In the genomic region with DNA sequence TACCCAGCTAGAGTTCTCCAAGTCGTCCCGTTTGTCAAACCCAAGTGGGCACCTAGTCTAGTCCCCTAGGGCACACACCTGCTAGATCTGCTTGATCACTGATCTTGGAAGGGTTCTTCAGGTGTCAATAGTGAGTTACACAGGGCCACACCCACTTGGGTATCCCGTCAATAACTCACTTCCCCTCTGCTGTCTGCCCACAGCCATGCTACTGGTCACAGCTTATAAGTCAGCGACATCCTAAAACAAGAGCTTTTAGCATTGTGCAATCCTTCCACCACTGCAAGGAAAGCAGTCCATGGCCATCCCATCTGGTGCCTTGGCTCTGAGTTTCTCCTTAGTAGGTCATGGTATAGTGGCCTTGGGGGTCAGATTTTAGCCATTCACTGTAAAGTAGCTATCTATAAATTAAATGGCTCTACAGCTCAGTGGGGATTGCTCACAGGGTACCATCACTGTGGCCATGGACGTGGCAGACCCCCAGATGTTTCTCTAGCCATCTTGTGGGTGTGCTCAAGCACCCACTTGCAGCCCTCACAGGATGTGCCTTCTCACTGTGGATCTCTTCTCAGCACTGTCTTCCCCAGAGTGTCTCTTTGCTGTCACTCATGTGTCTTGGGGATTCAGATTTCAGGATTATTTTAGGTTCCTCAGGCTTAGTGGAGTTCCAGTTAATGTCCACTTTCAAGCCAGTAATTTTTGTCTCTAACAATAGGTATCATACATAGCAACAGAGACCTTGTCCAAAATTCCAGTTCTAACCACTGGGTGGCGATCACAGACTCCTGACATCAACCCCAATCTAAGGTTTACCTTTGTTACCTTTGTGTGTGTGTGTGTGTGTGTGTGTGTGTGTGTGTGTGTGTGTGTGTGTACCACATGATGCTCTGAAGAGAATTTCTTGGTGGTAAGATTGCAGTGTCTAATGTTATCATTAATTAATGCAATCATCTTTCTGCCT, we compare ENCODE assay signal across 8 mouse cellular contexts. TPM values are rescaled to one million over a fixed set of nuclear protein-coding genes. Genes with fewer than 3 reads are reported as not detected.
DNase-seq lines count a peak whose midpoint lies in the region; ATAC-seq and TF ChIP-seq lines count a peak whose summit lies in the region.

No protein-coding gene starts in this region.

- peak; percentile 62 for DNase-seq in kidney, adult 2 months
- DNase-seq in cerebellum, adult 2 months = peak; percentile 54 to 61
- DNase-seq in heart, postnatal 36 days = peak; percentile 57 to 63
- peak; percentile 62 for DNase-seq in limb, embryonic 11.5 days (ENCODE audit: low spot score)

- H3K4me2 ChIP-seq in kidney, embryonic 15.5 days = no peak overlapping the region
- H3K4me2 ChIP-seq in limb, embryonic 11.5 days (ENCODE audit: low read depth, severe bottlenecking) = no peak overlapping the region
- no peak overlapping the region for H3K4me2 ChIP-seq in neural tube, embryonic 12.5 days (replicated peaks)

- no peaks in the 10 kb centered on the region for H3K9me3 ChIP-seq in kidney, embryonic 15.5 days (replicated peaks)
- no peaks in the 10 kb centered on the region for H3K9me3 ChIP-seq in E14TG2a.4 (ENCODE audit: low read length)
- no peaks in the 10 kb centered on the region for H3K9me3 ChIP-seq in limb, embryonic 11.5 days (ENCODE audit: control insufficient read depth, low read length)
- no peaks in the 10 kb centered on the region for H3K9me3 ChIP-seq in neural tube, embryonic 12.5 days

- TF ChIP-seq POLR2A in kidney, adult 2 months (IDR thresholded peaks at IDR 0.05; ENCODE audit: low read depth, low read length) = no peak
- no peak for TF ChIP-seq POLR2A in cerebellum, adult 2 months (IDR thresholded peaks at IDR 0.05; ENCODE audit: borderline replicate concordance, insufficient read depth, low read length)

- TF ChIP-seq CTCF in kidney, adult 2 months (conservative IDR thresholded peaks at IDR 0.05; ENCODE audit: insufficient read depth, insufficient read length, low read depth, low read length) = 0 out of 2 replicates have a peak, but pooled peaks have one; percentile 15
- peak; percentile 49 for TF ChIP-seq CTCF in E14TG2a.4 (conservative IDR thresholded peaks at IDR 0.05; ENCODE audit: low read length)
- TF ChIP-seq CTCF in cerebellum, adult 2 months (IDR thresholded peaks at IDR 0.05; ENCODE audit: borderline replicate concordance, insufficient read depth, low read depth, low read length) = peak; percentile 33; the same call in 1 of the 2 replicates

- intact Hi-C loops in heart, postnatal 36 days (cut with DNase I) = loop anchor here (1.0 to 5.0 kb wide), 2 partner anchors 55 to 321 kb away; no protein-coding TSS in a partner anchor

- H3K27ac ChIP-seq in kidney, adult 2 months (ENCODE audit: insufficient read depth, low read depth, low read length) = no peak overlapping the region
- H3K27ac ChIP-seq in kidney, embryonic 15.5 days = no peak overlapping the region
- no peak overlapping the region for H3K27ac ChIP-seq in cerebellum, adult 2 months (ENCODE audit: insufficient read depth, low read length)
- H3K27ac ChIP-seq in limb, embryonic 11.5 days (replicated peaks; ENCODE audit: low read depth, low read length) = no peak overlapping the region
- H3K27ac ChIP-seq in neural tube, embryonic 12.5 days = no peak overlapping the region

- ATAC-seq in kidney, embryonic 15.5 days (replicated peaks; ENCODE audit: low FRiP score) = no peak
- ATAC-seq in limb, embryonic 11.5 days (ENCODE audit: insufficient number of reproducible peaks, low FRiP score, low TSS enrichment, low read depth) = no peak
- peak; percentile 71 for ATAC-seq in neural tube, embryonic 12.5 days (ENCODE audit: low FRiP score, low read depth)
- ATAC-seq in frontal cortex, adult (ENCODE audit: low TSS enrichment) = no peak

- no peaks in the 10 kb centered on the region for H3K27me3 ChIP-seq in kidney, adult 2 months (replicated peaks; ENCODE audit: control insufficient read depth, insufficient read depth, low read length)
- H3K27me3 ChIP-seq in kidney, embryonic 15.5 days = no peaks in the 10 kb centered on the region
- H3K27me3 ChIP-seq in E14TG2a.4 (ENCODE audit: insufficient read depth, low read length) = peaks cover 15% of the 10 kb centered on the region
- H3K27me3 ChIP-seq in cerebellum, adult 2 months (ENCODE audit: control insufficient read depth, insufficient read depth, low read length) = no peaks in the 10 kb centered on the region
- H3K27me3 ChIP-seq in limb, embryonic 11.5 days (ENCODE audit: control insufficient read depth, insufficient read depth, low read length) = no peaks in the 10 kb centered on the region
- H3K27me3 ChIP-seq in neural tube, embryonic 12.5 days (replicated peaks) = peaks cover 14% of the 10 kb centered on the region; the same call in 1 of the 2 replicates

- no peaks in the 10 kb centered on the region for H3K36me3 ChIP-seq in kidney, adult 2 months (ENCODE audit: control insufficient read depth, insufficient read depth, low read length)
- H3K36me3 ChIP-seq in kidney, embryonic 15.5 days = no peaks in the 10 kb centered on the region
- H3K36me3 ChIP-seq in E14TG2a.4 (ENCODE audit: insufficient read depth, low read length) = no peaks in the 10 kb centered on the region
- no peaks in the 10 kb centered on the region for H3K36me3 ChIP-seq in limb, embryonic 11.5 days (ENCODE audit: control insufficient read depth, insufficient read depth, low read length)
- H3K36me3 ChIP-seq in neural tube, embryonic 12.5 days = no peaks in the 10 kb centered on the region

- WGBS in kidney, adult 2 months = 62% methylated on average over 6 of the region's 6 CpGs
- 59% methylated on average over 6 of the region's 6 CpGs for WGBS in kidney, embryonic 15.5 days
- 56% methylated on average over 6 of the region's 6 CpGs for WGBS in cerebellum, adult 2 months
- WGBS in limb, embryonic 11.5 days = 58% methylated on average over 6 of the region's 6 CpGs
- WGBS in neural tube, embryonic 12.5 days = 61% methylated on average over 6 of the region's 6 CpGs

- no peak overlapping the region for H3K9ac ChIP-seq in kidney, embryonic 15.5 days
- H3K9ac ChIP-seq in limb, embryonic 11.5 days (ENCODE audit: low read length) = no peak overlapping the region
- no peak overlapping the region for H3K9ac ChIP-seq in neural tube, embryonic 12.5 days

- H3K4me3 ChIP-seq in kidney, adult 2 months (ENCODE audit: insufficient read depth, low read depth, low read length) = no peak overlapping the region
- no peak overlapping the region for H3K4me3 ChIP-seq in kidney, embryonic 15.5 days (replicated peaks)
- no peak overlapping the region for H3K4me3 ChIP-seq in E14TG2a.4 (replicated peaks; ENCODE audit: low read length)
- H3K4me3 ChIP-seq in cerebellum, adult 2 months (replicated peaks; ENCODE audit: insufficient read depth, low read depth, low read length) = no peak overlapping the region
- H3K4me3 ChIP-seq in limb, embryonic 11.5 days (ENCODE audit: low read depth, low read length) = no peak overlapping the region
- H3K4me3 ChIP-seq in neural tube, embryonic 12.5 days = no peak overlapping the region

- no peaks in the 10 kb centered on the region for H3K4me1 ChIP-seq in kidney, adult 2 months (ENCODE audit: control insufficient read depth, insufficient read depth, low read length)
- 0 out of 2 replicates have a peak, but pooled peaks cover 2% of the 10 kb centered on the region for H3K4me1 ChIP-seq in kidney, embryonic 15.5 days
- H3K4me1 ChIP-seq in E14TG2a.4 (replicated peaks; ENCODE audit: low read depth, low read length) = no peaks in the 10 kb centered on the region
- no peaks in the 10 kb centered on the region for H3K4me1 ChIP-seq in cerebellum, adult 2 months (ENCODE audit: control insufficient read depth, insufficient read depth, low read length)
- H3K4me1 ChIP-seq in limb, embryonic 11.5 days (ENCODE audit: control insufficient read depth, insufficient read depth, low read length) = no peaks in the 10 kb centered on the region
- no peaks in the 10 kb centered on the region for H3K4me1 ChIP-seq in neural tube, embryonic 12.5 days

RNA-seq across cellular contexts. Expression of a gene that starts 6.4 kb away (rescaled TPM):
- polyA plus RNA-seq in kidney, adult 2 months (2012; rRNA removed) = 6.2 and 6.3 TPM in 2 replicates
- 0.74 and 0.78 TPM in 2 replicates for polyA plus RNA-seq in kidney, embryonic 15.5 days (2015; fragmentation: Nextera tagmentation; extraction: Ambion mirVana)
- polyA plus RNA-seq in cerebellum, adult 2 months (2012; rRNA removed) = 13.7 and 13.8 TPM in 2 replicates
- 1 to 10 TPM in 1 of 2 experiments, under 1 TPM in 1; 0.64 to 1.2 TPM for total RNA-seq in heart, postnatal 36 days (2021)
- 0.37 and 0.92 TPM in 2 replicates for polyA plus RNA-seq in limb, embryonic 11.5 days (2014; fragmentation: Nextera tagmentation; extraction: Ambion mirVana)
- polyA plus RNA-seq in neural tube, embryonic 12.5 days (2016; fragmentation: Nextera tagmentation; extraction: Ambion mirVana) = 2.6 and 2.7 TPM in 2 replicates

RNA-seq across cellular contexts. Expression of a gene that starts 14.9 kb away (rescaled TPM):
- 17.0 and 17.6 TPM in 2 replicates for polyA plus RNA-seq in kidney, adult 2 months (2012; rRNA removed)
- polyA plus RNA-seq in kidney, embryonic 15.5 days (2015; fragmentation: Nextera tagmentation; extraction: Ambion mirVana) = 25.0 and 26.5 TPM in 2 replicates
- polyA plus RNA-seq in cerebellum, adult 2 months (2012; rRNA removed) = 50.6 and 50.7 TPM in 2 replicates
- 10 to 100 TPM; 73.4 to 79.7 TPM for total RNA-seq in heart, postnatal 36 days (2021)
- 25.8 and 29.2 TPM in 2 replicates for polyA plus RNA-seq in limb, embryonic 11.5 days (2014; fragmentation: Nextera tagmentation; extraction: Ambion mirVana)
- polyA plus RNA-seq in neural tube, embryonic 12.5 days (2016; fragmentation: Nextera tagmentation; extraction: Ambion mirVana) = 44.5 and 49.9 TPM in 2 replicates
